Mouse (Mus musculus) neural tube, embryonic 11.5 days (tissue): ENCODE measurements around the gene Upf1. TPM values are rescaled to one million over a fixed set of nuclear protein-coding genes. Genes with fewer than 3 reads are reported as not detected.

Experiments
- ATAC-seq: fragments of 200-750 bp; cut with Nextera tagmentation; 2 replicates; pipeline ENCODE4 v1.8.0; 2017; ENCODE audit warnings: moderate number of reproducible peaks, mild to moderate bottlenecking, moderate TSS enrichment, moderate library complexity; ENCODE audit not compliant: insufficient read depth, low FRiP score, low TSS enrichment
- DNase-seq: peaks from one replicate; pipeline ENCODE4 v3.0.0-alpha.2; 2015; ENCODE audit warnings: low spot score
- H3K27ac ChIP-seq: fragments of 300-500 bp; sonication (generic); 2 replicates; pipeline ENCODE4 v1.5.1; 2014; ENCODE audit warnings: low read depth, mild to moderate bottlenecking, low read length
- H3K27me3 ChIP-seq: fragments of 300-500 bp; sonication (generic); 2 replicates; pipeline ENCODE4 v1.6.1; 2014; ENCODE audit warnings: mild to moderate bottlenecking, low read length, mixed read lengths; ENCODE audit not compliant: control insufficient read depth, insufficient read depth
- H3K36me3 ChIP-seq: fragments of 300-500 bp; sonication (generic); 2 replicates; pipeline ENCODE4 v1.6.1; 2014; ENCODE audit warnings: mild to moderate bottlenecking, low read length, moderate library complexity, mixed read lengths; ENCODE audit not compliant: control insufficient read depth, insufficient read depth
- H3K4me1 ChIP-seq: fragments of 300-500 bp; sonication (generic); 2 replicates; pipeline ENCODE4 v1.6.1; 2014; ENCODE audit warnings: low read length, mixed read lengths; ENCODE audit not compliant: control insufficient read depth, insufficient read depth
- H3K4me2 ChIP-seq: fragments of 300-500 bp; sonication (generic); 2 replicates; pipeline ENCODE4 v1.6.1; 2014; ENCODE audit warnings: low read depth, mild to moderate bottlenecking, moderate library complexity
- H3K4me3 ChIP-seq: fragments of 300-500 bp; sonication (generic); 2 replicates; pipeline ENCODE4 v1.5.1; 2014; ENCODE audit warnings: low read depth, low read length
- H3K9ac ChIP-seq: fragments of 300-500 bp; sonication (generic); 2 replicates; pipeline ENCODE4 v1.6.1; 2014; ENCODE audit warnings: mild to moderate bottlenecking, low read length
- H3K9me3 ChIP-seq: fragments of 300-500 bp; sonication (generic); 2 replicates; pipeline ENCODE4 v1.6.1; 2016; ENCODE audit warnings: low read length; ENCODE audit not compliant: control insufficient read depth
- WGBS: fragments of 180-500 bp; shearing (Covaris S2); extraction: QIAGEN DNeasy Blood & Tissue Kit; methylation state at CpG from one replicate; pipeline ENCODE4 v1.1.7; 2014; 5-methylcytosine and 5-hydroxymethylcytosine counted together
- polyA plus RNA-seq: library from polyadenylated mRNA; unstranded; fragments of >200 nt; fragmentation: Nextera tagmentation; extraction: Ambion mirVana; gene quantifications from 2 replicates; pipeline ENCODE4 v1.2.1, GENCODE M21; 2014

Upf1 gene
- polyA plus RNA-seq, result 24.0 and 24.1 TPM in 2 replicates

- peak within 1 kb of the TSS; percentile 95 for H3K4me2 ChIP-seq
- under 1% methylated on average over 62 of the region's 69 CpGs for WGBS
- peaks cover 20% of the 10 kb centered on the region for H3K4me1 ChIP-seq
- H3K36me3 ChIP-seq, result no peaks in the 10 kb centered on the region
- peak within 1 kb of the TSS; percentile 94 for H3K9ac ChIP-seq
- peak within 1 kb of the TSS; percentile 93 for H3K4me3 ChIP-seq
- peak within 1 kb of the TSS; percentile 80 for H3K27ac ChIP-seq
- peak; percentile 100 for DNase-seq
- peak; percentile 82 for ATAC-seq
- no peaks in the 10 kb centered on the region for H3K9me3 ChIP-seq
- H3K27me3 ChIP-seq, result no peaks in the 10 kb centered on the region
These were observed at the start of gene Upf1 for GRCm38 (mm10) chr8:70353194-70353817. TSS of gene Upf1 (minus strand) at chr8:70353278.

GRCm38 (mm10) chr8:70397611-70398563 is 44.8 kb upstream of the Upf1 start:
- WGBS, result 88% methylated on average over 16 of the region's 16 CpGs
- no peaks in the 10 kb centered on the region for H3K36me3 ChIP-seq
- no peaks in the 10 kb centered on the region for H3K27me3 ChIP-seq
- DNase-seq (no peak), ATAC-seq (no peak)
- H3K4me3 ChIP-seq, result no peak overlapping the region
- no peaks in the 10 kb centered on the region for H3K4me1 ChIP-seq
- H3K27ac ChIP-seq, result no peak overlapping the region
- H3K4me2 ChIP-seq, result no peak overlapping the region
- H3K9ac ChIP-seq, result no peak overlapping the region
- H3K9me3 ChIP-seq, result no peaks in the 10 kb centered on the region

GRCm38 (mm10) chr8:70396184-70396583 is 43.1 kb upstream of the Upf1 start:
- H3K27ac ChIP-seq, result no peak overlapping the region
- WGBS, result 86% methylated on average over 5 of the region's 5 CpGs
- H3K27me3 ChIP-seq, result no peaks in the 10 kb centered on the region
- 0 out of 2 replicates have a peak, but pooled peaks cover 2% of the 10 kb centered on the region for H3K36me3 ChIP-seq
- no peak overlapping the region for H3K4me3 ChIP-seq
- no peak overlapping the region for H3K4me2 ChIP-seq
- no peak for DNase-seq
- ATAC-seq, result no peak
- H3K9me3 ChIP-seq, result no peaks in the 10 kb centered on the region
- no peak overlapping the region for H3K9ac ChIP-seq
- no peaks in the 10 kb centered on the region for H3K4me1 ChIP-seq

GRCm38 (mm10) chr8:70395649-70396048 is 42.6 kb upstream of the Upf1 start:
- no peaks in the 10 kb centered on the region for H3K27me3 ChIP-seq
- no peak overlapping the region for H3K4me3 ChIP-seq
- WGBS, result 78% methylated on average over 5 of the region's 5 CpGs
- H3K9ac ChIP-seq, result no peak overlapping the region
- H3K4me2 ChIP-seq, result no peak overlapping the region
- H3K27ac ChIP-seq, result no peak overlapping the region
- H3K9me3 ChIP-seq, result no peaks in the 10 kb centered on the region
- 0 out of 2 replicates have a peak, but pooled peaks cover 2% of the 10 kb centered on the region for H3K36me3 ChIP-seq
- DNase-seq (no peak), ATAC-seq (no peak)
- H3K4me1 ChIP-seq, result no peaks in the 10 kb centered on the region

- no peaks in the 10 kb centered on the region for H3K4me1 ChIP-seq
- DNase-seq (no peak), ATAC-seq (no peak)
- no peak overlapping the region for H3K27ac ChIP-seq
- no peak overlapping the region for H3K4me2 ChIP-seq
- H3K4me3 ChIP-seq, result no peak overlapping the region
- H3K9me3 ChIP-seq, result no peaks in the 10 kb centered on the region
- 0 out of 2 replicates have a peak, but pooled peaks cover 2% of the 10 kb centered on the region for H3K36me3 ChIP-seq
- H3K9ac ChIP-seq, result no peak overlapping the region
- H3K27me3 ChIP-seq, result no peaks in the 10 kb centered on the region
- 87% methylated on average over 8 of the region's 8 CpGs for WGBS
These were observed 41.4 kb upstream of the Upf1 start for GRCm38 (mm10) chr8:70394269-70394998.

GRCm38 (mm10) chr8:70393087-70393486 is 40.0 kb upstream of the Upf1 start:
- no peak for ATAC-seq
- Histone ChIP-seq H3K36me3 (0 out of 2 replicates have a peak, but pooled peaks cover 2% of the 10 kb centered on the region), H3K9me3 (no peaks in the 10 kb centered on the region), H3K4me2 (no peak overlapping the region), H3K9ac (no peak overlapping the region), H3K27ac (no peak overlapping the region), H3K4me1 (no peaks in the 10 kb centered on the region), H3K4me3 (no peak overlapping the region), H3K27me3 (no peaks in the 10 kb centered on the region)
- DNase-seq, result no peak
- 84% methylated on average over 5 of the region's 5 CpGs for WGBS

GRCm38 (mm10) chr8:70389678-70390077 is 36.6 kb upstream of the Upf1 start:
- Histone ChIP-seq H3K9me3 (no peaks in the 10 kb centered on the region), H3K9ac (no peak overlapping the region), H3K4me2 (no peak overlapping the region), H3K4me3 (no peak overlapping the region), H3K27me3 (no peaks in the 10 kb centered on the region), H3K36me3 (peaks cover 6% of the 10 kb centered on the region; the same call in 1 of the 2 replicates), H3K4me1 (no peaks in the 10 kb centered on the region), H3K27ac (no peak overlapping the region)
- no peak for ATAC-seq
- 87% methylated on average over 2 of the region's 2 CpGs for WGBS
- no peak for DNase-seq

DNA sequence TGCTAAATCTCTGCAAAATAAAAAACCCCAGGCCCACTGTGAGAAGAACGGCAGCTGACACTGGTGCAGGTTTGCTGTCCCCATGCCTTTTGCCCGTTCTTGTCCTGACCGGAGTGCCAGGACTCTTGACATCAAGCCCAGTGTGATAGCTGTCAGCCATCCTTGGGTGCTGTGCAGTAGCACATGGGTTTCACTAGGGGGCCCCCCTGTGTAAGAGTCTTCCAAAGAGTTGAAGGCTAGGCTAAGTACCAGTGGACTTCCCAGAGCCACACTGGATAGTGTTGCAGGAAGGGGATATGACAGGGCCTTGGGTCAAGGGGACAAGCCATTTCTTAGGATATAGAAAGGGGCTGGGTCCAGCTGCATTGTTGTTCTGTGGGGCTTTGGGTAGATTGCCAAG is 30.2 kb upstream of the Upf1 start:
- no peaks in the 10 kb centered on the region for H3K4me1 ChIP-seq
- DNase-seq, result peak; percentile 66
- no peak overlapping the region for H3K9ac ChIP-seq
- H3K9me3 ChIP-seq, result no peaks in the 10 kb centered on the region
- WGBS, result 57% methylated on average over 3 of the region's 3 CpGs
- no peak overlapping the region for H3K4me2 ChIP-seq
- no peak overlapping the region for H3K4me3 ChIP-seq
- peaks cover 7% of the 10 kb centered on the region for H3K27me3 ChIP-seq
- H3K27ac ChIP-seq, result no peak overlapping the region
- 0 out of 2 replicates have a peak, but pooled peaks have one; percentile 32 for ATAC-seq
- H3K36me3 ChIP-seq, result peaks cover 4% of the 10 kb centered on the region; the same call in 1 of the 2 replicates
